Mouse (Mus musculus) olfactory bulb, adult 2 months (tissue): ENCODE measurements around the gene Lmntd2.

Experiments
- CTCF ChIP-seq: fragments of 200-500 bp; IDR thresholded peaks from 2 replicates; pipeline ENCODE4 v1.5.1; 2012; ENCODE audit warnings: low read depth, mild to moderate bottlenecking, low read length, moderate library complexity; ENCODE audit not compliant: insufficient read depth
- POLR2A ChIP-seq: fragments of 200-500 bp; IDR thresholded peaks from 2 replicates; pipeline ENCODE4 v1.6.1; 2012; ENCODE audit warnings: mild to moderate bottlenecking, low read depth, low read length, moderate library complexity; ENCODE audit not compliant: insufficient read depth

- TF ChIP-seq CTCF (no peak), POLR2A (no peak)
These were observed 23.7 kb downstream of the Lmntd2 start for GRCm38 (mm10) chr7:141190220-141190619.
